Mouse (Mus musculus): Measurements from ENCODE around the gene Rpl22l1.
"Not testable (repeated sequence)": the region's sequence is repeated elsewhere in the genome, so short reads cannot be mapped to it uniquely, and the experiment has no call there.

The Rpl22l1 gene

GRCm38 (mm10) chr3:28805301-28806097 is at the start of gene Rpl22l1:
Gene Rpl22l1 (plus strand): TSS chr3:28805436.
- peak; percentile 99 for DNase-seq (ENCODE audit: low spot score)

- no peak for DNase-seq (ENCODE audit: low spot score)
Observed at GRCm38 (mm10) chr3:28755477-28755876, 49.8 kb upstream of the Rpl22l1 start.

GRCm38 (mm10) chr3:28761225-28761789 is 43.9 kb upstream of the Rpl22l1 start:
- DNase-seq (ENCODE audit: low spot score): no peak

- no peak for DNase-seq (ENCODE audit: low spot score)
Observed at GRCm38 (mm10) chr3:28766935-28767334, 38.3 kb upstream of the Rpl22l1 start.

- DNase-seq (ENCODE audit: low spot score): no peak
Observed at GRCm38 (mm10) chr3:28768222-28768621, 37.0 kb upstream of the Rpl22l1 start.

GRCm38 (mm10) chr3:28772919-28773318 is 32.3 kb upstream of the Rpl22l1 start:
- not testable (repeated sequence) for DNase-seq (ENCODE audit: low spot score)

- no peak for DNase-seq (ENCODE audit: low spot score)
Observed at GRCm38 (mm10) chr3:28775361-28775760, 29.9 kb upstream of the Rpl22l1 start.

- no peak for DNase-seq (ENCODE audit: low spot score)
Observed at GRCm38 (mm10) chr3:28775958-28776357, 29.3 kb upstream of the Rpl22l1 start.

- DNase-seq (ENCODE audit: low spot score): no peak
Observed at GRCm38 (mm10) chr3:28776491-28776890, 28.7 kb upstream of the Rpl22l1 start.

GRCm38 (mm10) chr3:28780511-28780910 is 24.7 kb upstream of the Rpl22l1 start:
- no peak for DNase-seq (ENCODE audit: low spot score)

GRCm38 (mm10) chr3:28780994-28781393 is 24.2 kb upstream of the Rpl22l1 start, which contains the start of gene Eif5a2:
Gene Eif5a2 (plus strand): TSS chr3:28781276.
- peak; percentile 90 for DNase-seq (ENCODE audit: low spot score)

GRCm38 (mm10) chr3:28781422-28781821 is 23.8 kb upstream of the Rpl22l1 start:
- no peak for DNase-seq (ENCODE audit: low spot score)

- DNase-seq (ENCODE audit: low spot score): no peak
Observed at GRCm38 (mm10) chr3:28781848-28782247, 23.4 kb upstream of the Rpl22l1 start.

GRCm38 (mm10) chr3:28784176-28784575 is 21.1 kb upstream of the Rpl22l1 start:
- DNase-seq (ENCODE audit: low spot score): no peak

GRCm38 (mm10) chr3:28794835-28795234 is 10.4 kb upstream of the Rpl22l1 start:
- no peak for DNase-seq (ENCODE audit: low spot score)

- no peak for DNase-seq (ENCODE audit: low spot score)
Observed at GRCm38 (mm10) chr3:28808039-28808643, 2.9 kb downstream of the Rpl22l1 start.

- DNase-seq (ENCODE audit: low spot score): no peak
Observed at GRCm38 (mm10) chr3:28811441-28811840, 6.2 kb downstream of the Rpl22l1 start.

- DNase-seq (ENCODE audit: low spot score): no peak
Observed at GRCm38 (mm10) chr3:28814361-28814760, 9.1 kb downstream of the Rpl22l1 start.

GRCm38 (mm10) chr3:28816010-28816540 is 10.8 kb downstream of the Rpl22l1 start:
- DNase-seq (ENCODE audit: low spot score): no peak

GRCm38 (mm10) chr3:28826272-28826671 is 21.0 kb downstream of the Rpl22l1 start:
- DNase-seq (ENCODE audit: low spot score): no peak

- no peak for DNase-seq (ENCODE audit: low spot score)
Observed at GRCm38 (mm10) chr3:28827605-28828004, 22.4 kb downstream of the Rpl22l1 start.

- no peak for DNase-seq (ENCODE audit: low spot score)
Observed at GRCm38 (mm10) chr3:28829454-28829853, 24.2 kb downstream of the Rpl22l1 start.

Data from urinary bladder, postnatal 25 days (tissue).